Mouse (Mus musculus) monocyte, adult 59 days (primary cell): ENCODE results near the gene Ccdc50. TPM values are rescaled to one million over a fixed set of nuclear protein-coding genes. Genes with fewer than 3 reads are reported as not detected.

ENCODE experiments used
- total RNA-seq, 2 experiments: library from RNA; stranded (reverse); gene quantifications; one replicate each; pipeline ENCODE4 v1.2.4; 2023

Gene Ccdc50
- total RNA-seq, result 100 to 1,000 TPM; 193 to 207 TPM

GRCm38 (mm10) chr16:27388761-27389451 lies at the start of gene Ccdc50:
Gene Ccdc50, plus strand, starts transcription at chr16:27388869.

DNA sequence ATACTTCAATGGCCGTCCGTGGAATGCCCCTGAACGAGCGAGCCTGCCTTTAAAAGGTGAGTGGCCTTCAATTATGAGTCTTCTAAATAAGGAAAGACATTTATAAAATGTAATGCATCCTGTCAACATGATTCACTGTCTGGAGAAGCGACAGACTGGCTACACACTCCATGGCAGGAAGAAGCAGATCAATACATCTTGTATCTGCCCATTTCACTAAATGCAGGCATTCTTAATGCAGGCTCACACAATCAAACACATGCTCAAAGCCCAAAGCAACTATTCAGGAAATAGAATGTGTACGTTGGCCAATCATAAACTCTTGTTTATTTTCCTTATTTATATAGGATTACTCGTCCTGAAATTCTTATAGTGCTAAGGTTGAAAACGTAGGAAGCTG lies 18.5 kb upstream of the Ccdc50 start, which contains the start of gene Uts2b:
Gene Uts2b, minus strand, starts transcription at position 49 of the 400 bp plus-strand sequence.

Other genes starting within 250 kb of the Ccdc50 start
- not detected for gene Ostn, start 81.4 kb upstream of the Ccdc50 start, total RNA-seq
- not detected for gene Uts2b, start 18.6 kb upstream of the Ccdc50 start, total RNA-seq